Mouse (Mus musculus) MEL (cell line): ENCODE measurements around the gene Stab2. TPM values are rescaled to one million over a fixed set of nuclear protein-coding genes. Genes with fewer than 3 reads are reported as not detected.

Source experiments
- DNase-seq: peaks from one replicate; pipeline ENCODE4 v3.0.0; 2011; ENCODE audit warnings: low read depth, low spot score
- H3K27ac ChIP-seq: 2 replicates; pipeline ENCODE4 v1.5.1; 2012; ENCODE audit warnings: low read depth, mild to moderate bottlenecking, control low read depth, low read length, moderate library complexity; ENCODE audit not compliant: control insufficient read depth
- H3K27me3 ChIP-seq, 2 experiments: fragments of 150-350 bp in 1 of 2; sonication (generic) in 1 of 2; 2 replicates each; pipeline ENCODE4 v1.6.1; 2012; ENCODE audit warnings: low read length in 2 of 2, mild to moderate bottlenecking in 2 of 2, improper control_type of control experiment in 1 of 2, moderate library complexity in 1 of 2; ENCODE audit not compliant: insufficient read depth in 2 of 2, control insufficient read depth in 1 of 2
- H3K36me3 ChIP-seq, 2 experiments: 2 replicates each; pipeline ENCODE4 v1.6.1; 2012 to 2014; ENCODE audit warnings: low read length in 2 of 2, improper control_type of control experiment in 1 of 2, inconsistent platforms in 1 of 2, mild to moderate bottlenecking in 1 of 2; ENCODE audit not compliant: insufficient read depth in 2 of 2, control insufficient read depth in 1 of 2
- H3K4me1 ChIP-seq, 2 experiments: fragments of 150-350 bp in 1 of 2; sonication (generic) in 1 of 2; 2 replicates each; pipeline ENCODE4 v1.6.1; 2012; ENCODE audit warnings: low read length in 2 of 2, improper control_type of control experiment in 1 of 2, mild to moderate bottlenecking in 1 of 2; ENCODE audit not compliant: insufficient read depth in 2 of 2, control insufficient read depth in 1 of 2
- H3K4me3 ChIP-seq, 2 experiments: fragments of 150-350 bp in 1 of 2; sonication (generic) in 1 of 2; 2 replicates each; pipeline ENCODE4 v1.5.1; 2012; ENCODE audit warnings: low read depth in 2 of 2, low read length in 2 of 2, mild to moderate bottlenecking in 2 of 2, moderate library complexity in 2 of 2, control low read depth in 1 of 2, improper control_type of control experiment in 1 of 2; ENCODE audit not compliant: control insufficient read depth in 1 of 2, insufficient read depth in 1 of 2
- H3K79me2 ChIP-seq: 2 replicates; pipeline ENCODE4 v1.6.1; 2012; ENCODE audit warnings: mild to moderate bottlenecking, low read length, moderate library complexity; ENCODE audit not compliant: control insufficient read depth, poor library complexity, insufficient read depth
- H3K9ac ChIP-seq: 2 replicates; pipeline ENCODE4 v1.6.1; 2012; ENCODE audit warnings: low read depth, mild to moderate bottlenecking, control low read depth, low read length, moderate library complexity; ENCODE audit not compliant: control insufficient read depth, poor library complexity, severe bottlenecking
- H3K9me3 ChIP-seq: fragments of 150-350 bp; sonication (generic); replicated peaks from 2 replicates; pipeline ENCODE4 v1.6.1; 2012; ENCODE audit warnings: mild to moderate bottlenecking, low read length, improper control_type of control experiment, moderate library complexity; ENCODE audit not compliant: insufficient read depth
- BHLHE40 ChIP-seq: IDR thresholded peaks from 2 replicates; pipeline ENCODE4 v1.6.1; 2012; ENCODE audit warnings: low read depth, mild to moderate bottlenecking, inconsistent platforms, low read length, improper control_type of control experiment, borderline replicate concordance
- GABPA ChIP-seq: IDR thresholded peaks from 2 replicates; pipeline ENCODE4 v1.6.1; 2012; ENCODE audit warnings: low read depth, mild to moderate bottlenecking, inconsistent platforms, low read length, improper control_type of control experiment, moderate library complexity
- HCFC1 ChIP-seq: IDR thresholded peaks from 2 replicates; pipeline ENCODE4 v1.6.1; 2012; ENCODE audit warnings: low read depth, mild to moderate bottlenecking, inconsistent platforms, low read length, improper control_type of control experiment, moderate library complexity
- KAT2A ChIP-seq: conservative IDR thresholded peaks from 2 replicates; pipeline ENCODE4 v1.6.1; 2012; ENCODE audit warnings: low read depth, low read length, improper control_type of control experiment, inconsistent platforms
- MAFK ChIP-seq: IDR thresholded peaks from 2 replicates; pipeline ENCODE4 v1.6.1; 2011; ENCODE audit warnings: low read depth, mild to moderate bottlenecking, low read length, improper control_type of control experiment, borderline replicate concordance
- NELFE ChIP-seq: IDR thresholded peaks from 2 replicates; pipeline ENCODE4 v1.6.1; 2011; ENCODE audit warnings: low read depth, low read length, improper control_type of control experiment
- RAD21 ChIP-seq: IDR thresholded peaks from 2 replicates; pipeline ENCODE4 v1.6.1; 2011; ENCODE audit warnings: mild to moderate bottlenecking, low read depth, low read length, improper control_type of control experiment
- RCOR1 ChIP-seq: IDR thresholded peaks from 2 replicates; pipeline ENCODE4 v1.6.1; 2012; ENCODE audit warnings: low read depth, mild to moderate bottlenecking, inconsistent platforms, low read length, improper control_type of control experiment
- TCF12 ChIP-seq: IDR thresholded peaks from 2 replicates; pipeline ENCODE4 v1.6.1; 2014; ENCODE audit warnings: low read depth, mild to moderate bottlenecking, inconsistent platforms, low read length, improper control_type of control experiment, moderate library complexity
- USF1 ChIP-seq: IDR thresholded peaks from 2 replicates; pipeline ENCODE4 v1.6.1; 2014; ENCODE audit warnings: low read depth, mild to moderate bottlenecking, inconsistent platforms, low read length, improper control_type of control experiment, moderate library complexity
- USF2 ChIP-seq, 2 experiments: IDR thresholded peaks; 2 replicates each; pipeline ENCODE4 v1.6.1; 2011 to 2012; ENCODE audit warnings: improper control_type of control experiment in 2 of 2, low read length in 2 of 2, borderline replicate concordance in 1 of 2, inconsistent platforms in 1 of 2, low read depth in 1 of 2, mild to moderate bottlenecking in 1 of 2; ENCODE audit not compliant: insufficient read depth in 1 of 2
- ZNF384 ChIP-seq: IDR thresholded peaks from 2 replicates; pipeline ENCODE4 v1.6.1; 2012; ENCODE audit warnings: low read depth, mild to moderate bottlenecking, inconsistent platforms, low read length, improper control_type of control experiment
- polyA plus RNA-seq, 2 experiments: library from polyadenylated mRNA; stranded (reverse) in 1 of 2; unstranded in 1 of 2; fragments of >175 nt in 1 of 2; fragments of >200 nt in 1 of 2; gene quantifications; 2 replicates each; pipeline versions ENCODE4 v1.2.1 to v1.2.4; 2012; ENCODE audit warnings: low replicate concordance in 2 of 2, low read depth in 1 of 2; ENCODE audit not compliant: insufficient read length in 2 of 2, insufficient read depth in 1 of 2, missing spikeins in 1 of 2
- total RNA-seq: library from RNA; depleted of rRNA; stranded (reverse); fragments of 300-350 nt; gene quantifications from 2 replicates; pipeline ENCODE4 v1.2.3, GENCODE M21; 2012

The Stab2 gene
- total and polyA plus RNA-seq, 3 experiments: 0.73 to 5.1 TPM; not detected in 1

DNA sequence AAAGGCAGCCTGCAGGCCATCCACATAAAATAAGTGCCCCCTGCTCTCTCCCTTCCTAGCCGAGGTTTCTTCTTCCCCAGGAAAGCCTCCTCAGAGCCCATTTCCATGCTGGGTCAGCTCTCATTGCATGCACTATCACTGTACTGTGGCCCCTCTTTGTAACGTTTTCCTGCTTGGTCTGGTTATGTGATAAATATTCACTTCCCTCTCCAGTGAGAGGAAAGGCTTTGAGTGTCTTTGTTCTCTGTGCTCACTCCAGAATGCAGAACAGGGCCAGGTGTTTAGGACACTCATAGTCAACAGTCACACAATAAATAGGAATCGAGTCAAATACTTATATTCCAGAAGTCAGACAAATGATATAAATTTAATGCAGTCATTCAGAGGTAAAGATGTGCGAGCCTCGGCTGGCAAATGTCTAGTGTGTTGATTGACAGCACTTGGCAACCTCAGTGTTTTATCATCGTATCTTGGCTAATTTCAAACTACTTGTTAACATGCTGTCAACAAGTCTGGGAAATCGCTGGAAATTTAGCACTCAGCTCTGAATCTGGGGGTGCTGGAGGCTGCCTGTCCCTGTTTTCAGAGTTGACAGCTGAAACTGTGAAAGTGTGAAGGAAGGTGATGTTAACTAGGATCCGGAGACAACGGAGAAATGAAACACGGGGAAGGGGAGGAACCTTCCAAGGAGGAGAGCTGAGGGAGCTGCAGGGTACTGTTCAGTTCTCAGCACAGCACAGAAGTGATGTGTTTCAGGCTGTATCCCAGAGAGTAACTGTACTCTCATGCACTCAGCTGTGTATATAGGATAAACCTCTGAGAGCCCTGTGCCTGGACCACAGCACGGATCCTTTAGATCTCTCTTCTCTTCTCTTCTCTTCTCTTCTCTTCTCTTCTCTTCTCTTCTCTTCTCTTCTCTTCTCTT is 46.0 kb downstream of the Stab2 start:
- Histone ChIP-seq H3K9me3 (no peaks in the 10 kb centered on the region), H3K4me3 (no peak overlapping the region), H3K27ac (no peak overlapping the region), H3K79me2 (no peaks in the 10 kb centered on the region), H3K4me1 (no peaks in the 10 kb centered on the region; a peak in 1 of 4 replicates), H3K36me3 (no peaks in the 10 kb centered on the region), H3K9ac (no peak overlapping the region), H3K27me3 (no peaks in the 10 kb centered on the region)
- no peak for DNase-seq
- no peak for TF ChIP-seq KAT2A
- TF ChIP-seq USF1: no peak
- TF ChIP-seq GABPA: no peak
- TF ChIP-seq TCF12: no peak
- TF ChIP-seq RAD21: no peak
- no peak for TF ChIP-seq NELFE
- TF ChIP-seq BHLHE40: no peak
- no peak for TF ChIP-seq USF2 (IDR thresholded peaks at IDR 0.05; ENCODE audit: borderline replicate concordance in 1 of 2, insufficient read depth in 1 of 2, low read depth in 1 of 2, low read length in 2 of 2)
- no peak for TF ChIP-seq HCFC1
- no peak for TF ChIP-seq RCOR1
- no peak for TF ChIP-seq ZNF384

DNA sequence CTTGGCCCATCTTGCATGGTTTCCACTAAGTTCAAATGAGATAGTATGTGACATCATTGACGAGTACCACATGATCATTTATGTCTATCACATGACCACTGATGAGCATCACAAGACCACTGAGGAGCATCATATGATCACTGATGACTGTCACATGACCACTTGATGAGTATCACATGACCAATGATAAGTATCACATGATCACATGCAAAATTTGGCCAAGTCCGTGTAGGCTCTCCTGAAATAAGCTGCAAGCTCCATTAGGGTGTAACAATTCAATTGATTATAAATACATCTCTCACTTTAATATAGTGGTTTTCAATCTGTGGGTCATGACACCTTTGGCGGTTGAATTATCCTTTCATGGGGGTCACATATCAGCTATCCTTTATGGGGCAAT is 52.5 kb downstream of the Stab2 start:
- TF ChIP-seq USF1 (peak; percentile 49; the same call in 1 of the 2 replicates), USF2 (IDR thresholded peaks at IDR 0.05; ENCODE audit: borderline replicate concordance in 1 of 2, insufficient read depth in 1 of 2, low read depth in 1 of 2, low read length in 2 of 2) (0 out of 4 replicates have a peak, but pooled peaks of 1 of the 2 experiments have one; percentile 23), MAFK (no peak)
- H3K4me3 ChIP-seq: no peak overlapping the region
- no peak overlapping the region for H3K9ac ChIP-seq
- H3K9me3 ChIP-seq: no peaks in the 10 kb centered on the region
- no peak overlapping the region for H3K27ac ChIP-seq
- no peaks in the 10 kb centered on the region for H3K79me2 ChIP-seq
- H3K27me3 ChIP-seq: no peaks in the 10 kb centered on the region
- H3K4me1 ChIP-seq: peaks cover 3 to 4% of the 10 kb centered on the region in 2 experiments; a peak in 1 of 4 replicates
- DNase-seq: no peak
- H3K36me3 ChIP-seq: peaks cover 0 to 4% of the 10 kb centered on the region in 2 experiments; a peak in 2 of 4 replicates
